In the genomic region with DNA sequence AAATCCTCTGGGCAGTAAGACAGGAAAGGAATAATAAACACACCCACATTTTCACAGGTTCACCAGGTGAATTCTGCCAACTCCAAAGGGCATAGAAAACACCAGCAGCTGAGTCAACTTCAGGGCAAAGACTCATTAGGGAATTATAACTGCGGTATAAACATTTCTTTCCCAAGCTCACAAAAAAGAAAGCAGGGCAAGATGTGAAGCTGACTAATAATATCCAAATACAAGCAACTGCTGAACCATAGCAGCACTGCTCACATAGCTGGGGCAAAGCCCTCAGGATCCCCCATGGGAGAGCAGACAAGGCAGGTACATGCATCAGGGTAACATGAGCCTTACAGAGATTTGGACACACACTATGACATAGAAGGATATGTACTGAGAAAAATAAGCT, we compare ENCODE assay signal across 16 mouse cellular contexts. TPM values are rescaled to one million over a fixed set of nuclear protein-coding genes. Genes with fewer than 3 reads are reported as not detected.
"Had no signal": no experiment of that assay in that cellular context is flagged by ENCODE, and none has a peak within 500 bp of the region (broad histone marks: within the 10 kb centered on the region; RNA-seq: fewer than 3 reads in every experiment).

No protein-coding gene starts in this region.

- ATAC-seq: midbrain, embryonic 13.5 days; midbrain, embryonic 15.5 days had no signal

- DNase-seq: lung, adult 18-20 months; lung, embryonic 14.5 days; lung, postnatal 10 days; right cerebral cortex, postnatal 14 days; thymus, adult 2 months; thymus, postnatal 25 days; thymus, postnatal 4 days had no signal

- H3K4me3 ChIP-seq: megakaryocyte, embryonic 14.5 days; midbrain, embryonic 13.5 days; midbrain, embryonic 15.5 days; neural tube, embryonic 12.5 days; stomach, embryonic 15.5 days had no signal

- H3K27me3 ChIP-seq: megakaryocyte, embryonic 14.5 days; midbrain, embryonic 13.5 days; midbrain, embryonic 15.5 days; neural tube, embryonic 12.5 days; stomach, embryonic 15.5 days had no signal

- H3K27ac ChIP-seq: macrophage; midbrain, embryonic 13.5 days; midbrain, embryonic 15.5 days; neural tube, embryonic 12.5 days; stomach, embryonic 15.5 days; stomach, postnatal 0 days had no signal

RNA-seq across cellular contexts. Expression of gene Ripk4, which starts 53.8 kb away (rescaled TPM):
- total RNA-seq: monocyte, adult 5-6 weeks; neutrophil, adult 5-6 weeks had no signal
- polyA plus RNA-seq: macrophage had no signal
